Mouse (Mus musculus) kidney, adult 2 months (tissue): ENCODE results near the gene Olfr322. TPM values are rescaled to one million over a fixed set of nuclear protein-coding genes. Genes with fewer than 3 reads are reported as not detected.
A peak's percentile ranks its signal among the peaks of the same experiment; 100 is the strongest.

Source experiments
- DNase-seq: peaks from one replicate; pipeline ENCODE4 v3.0.0; 2021
- H3K27ac ChIP-seq: fragments of 200-500 bp; 2 replicates; pipeline ENCODE4 v1.5.1; 2012; ENCODE audit warnings: low read depth, low read length, control low read depth, inconsistent platforms; ENCODE audit not compliant: insufficient read depth
- H3K27me3 ChIP-seq: fragments of 200-500 bp; replicated peaks from 2 replicates; pipeline ENCODE4 v1.6.1; 2012; ENCODE audit warnings: mild to moderate bottlenecking, moderate library complexity, low read length, inconsistent platforms; ENCODE audit not compliant: control insufficient read depth, insufficient read depth
- H3K36me3 ChIP-seq: fragments of 200-500 bp; 2 replicates; pipeline ENCODE4 v1.6.1; 2012; ENCODE audit warnings: mild to moderate bottlenecking, moderate library complexity, low read length, inconsistent platforms; ENCODE audit not compliant: control insufficient read depth, insufficient read depth
- H3K4me1 ChIP-seq: fragments of 200-500 bp; 2 replicates; pipeline ENCODE4 v1.6.1; 2011; ENCODE audit warnings: low read length; ENCODE audit not compliant: control insufficient read depth, insufficient read depth
- H3K4me3 ChIP-seq: fragments of 200-500 bp; 2 replicates; pipeline ENCODE4 v1.5.1; 2011; ENCODE audit warnings: mild to moderate bottlenecking, low read depth, low read length, control low read depth; ENCODE audit not compliant: insufficient read depth
- CTCF ChIP-seq: fragments of 200-500 bp; conservative IDR thresholded peaks from 2 replicates; pipeline ENCODE4 v1.5.1; 2011; ENCODE audit warnings: low read depth, mild to moderate bottlenecking, control low read depth, low read length, moderate library complexity, mixed read lengths; ENCODE audit not compliant: insufficient read depth, insufficient read length
- POLR2A ChIP-seq: fragments of 200-500 bp; IDR thresholded peaks from one replicate; pipeline ENCODE4 v1.6.1; 2011; ENCODE audit warnings: low read depth, low read length, control low read depth
- WGBS: fragments of 180-500 bp; shearing (Covaris S2); methylation state at CpG from one replicate; pipeline ENCODE4 v1.1.7; 2018; 5-methylcytosine and 5-hydroxymethylcytosine counted together
- polyA plus RNA-seq: library from polyadenylated mRNA; depleted of rRNA; stranded (reverse); fragments of >200 nt; gene quantifications from 2 replicates; pipeline ENCODE4 v1.2.3, GENCODE M21; 2012; rRNA removed

Olfr322 gene
- not detected in 2 replicates for polyA plus RNA-seq

DNA sequence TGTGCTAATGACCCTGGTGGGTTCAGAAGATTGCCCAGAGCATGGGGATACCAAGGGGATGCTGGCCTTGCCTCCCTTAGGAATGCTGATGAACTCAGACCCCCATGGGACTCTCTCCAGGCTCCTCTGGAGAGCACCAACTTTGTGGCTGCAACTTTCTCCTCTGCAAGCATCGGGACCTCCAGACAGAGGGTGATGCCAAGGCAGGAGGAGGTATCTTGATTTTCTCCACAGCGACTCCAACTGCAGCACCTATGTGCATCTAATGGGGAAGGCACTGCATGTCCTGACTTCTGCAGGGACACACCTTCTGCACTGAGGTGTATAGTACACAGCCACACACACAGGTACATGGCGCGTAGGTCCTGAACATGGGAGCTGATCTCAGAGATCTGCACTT is at the start of gene Olfr322:
Gene Olfr322, plus strand, starts transcription at position 187 of the 400 bp plus-strand sequence.
- 82% methylated on average over 4 of the region's 4 CpGs for WGBS
- Histone ChIP-seq H3K27ac (no peak within 1 kb of the TSS), H3K36me3 (no peaks in the 10 kb centered on the region), H3K27me3 (no peaks in the 10 kb centered on the region), H3K4me1 (no peaks in the 10 kb centered on the region), H3K4me3 (no peak within 1 kb of the TSS)
- no peak for TF ChIP-seq POLR2A
- no peak for TF ChIP-seq CTCF
- no peak for DNase-seq

- Histone ChIP-seq H3K27ac (no peak overlapping the region), H3K4me1 (no peaks in the 10 kb centered on the region), H3K27me3 (no peaks in the 10 kb centered on the region), H3K36me3 (no peaks in the 10 kb centered on the region), H3K4me3 (no peak overlapping the region)
- TF ChIP-seq POLR2A (no peak), CTCF (no peak)
- WGBS: 50% methylated on average over 3 of the region's 3 CpGs
- DNase-seq: no peak
Measured at GRCm38 (mm10) chr11:58613359-58613758, 45.2 kb upstream of the Olfr322 start.

DNA sequence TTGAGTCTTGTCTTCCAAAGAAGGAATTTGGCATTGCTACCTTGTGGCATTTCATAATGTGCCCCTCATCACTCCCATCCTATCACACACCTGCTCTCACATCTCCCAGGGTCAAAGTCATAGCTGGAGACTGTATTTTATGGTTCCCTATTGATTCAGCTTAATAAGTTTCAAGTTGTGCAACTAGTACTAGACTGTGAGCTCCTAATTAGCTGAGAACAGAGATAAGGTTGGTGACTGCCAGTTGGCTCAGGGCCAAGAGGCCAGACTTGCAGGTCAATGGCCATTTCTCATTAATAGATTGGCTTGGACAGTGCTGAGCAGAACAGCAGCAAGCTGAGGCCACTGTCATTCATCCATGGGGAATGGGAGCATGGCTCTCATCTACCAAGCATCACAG is 44.1 kb upstream of the Olfr322 start:
- peak; percentile 24 for DNase-seq
- no peaks in the 10 kb centered on the region for H3K4me1 ChIP-seq
- H3K27me3 ChIP-seq: no peaks in the 10 kb centered on the region
- no peak overlapping the region for H3K4me3 ChIP-seq
- no peaks in the 10 kb centered on the region for H3K36me3 ChIP-seq
- H3K27ac ChIP-seq: no peak overlapping the region
- no peak for TF ChIP-seq CTCF
- no peak for TF ChIP-seq POLR2A

DNA sequence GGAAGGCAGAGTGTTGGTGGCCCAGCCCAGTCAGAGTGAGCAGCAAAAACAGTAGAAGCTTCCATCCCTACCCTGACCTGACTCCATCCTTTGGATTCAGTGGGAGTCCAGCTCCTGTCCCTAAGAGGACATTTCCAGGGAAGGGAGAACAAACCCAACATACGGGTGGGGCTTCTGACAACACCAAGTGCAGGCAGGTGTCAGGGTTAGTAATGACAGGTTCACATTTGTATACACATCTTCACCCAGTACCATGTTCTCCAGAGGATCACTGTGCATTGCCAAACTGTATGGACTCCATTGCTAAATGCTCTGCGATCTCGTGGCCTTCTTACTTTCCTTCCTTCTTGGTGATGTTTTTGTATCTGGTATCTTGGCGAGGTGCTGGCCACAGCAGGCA is 42.6 kb upstream of the Olfr322 start, which contains the start of gene 2210407C18Rik:
Gene 2210407C18Rik, minus strand, starts transcription at position 101 of the 400 bp plus-strand sequence.
- no peaks in the 10 kb centered on the region for H3K36me3 ChIP-seq
- no peak within 1 kb of the TSS for H3K4me3 ChIP-seq

DNA sequence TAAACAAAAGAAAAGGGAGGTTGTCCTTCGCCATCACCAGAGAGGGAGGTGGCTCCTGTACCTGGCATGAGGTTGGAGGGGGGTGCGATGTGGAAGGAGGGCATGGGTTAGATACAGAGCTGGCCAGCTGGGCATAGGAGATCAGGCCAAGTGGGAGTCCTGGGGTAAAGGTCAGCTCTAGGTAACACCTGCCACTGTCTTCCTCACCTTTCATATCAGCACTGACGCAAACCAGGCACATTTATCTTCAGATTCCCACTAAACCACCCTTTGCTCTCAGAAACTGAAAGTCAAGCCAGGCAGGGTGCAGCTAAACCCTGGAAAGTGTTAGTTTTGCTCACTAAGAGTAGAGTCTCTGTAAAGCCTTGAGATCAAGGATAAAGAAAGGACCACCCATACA is 40.2 kb upstream of the Olfr322 start:
- no peak for TF ChIP-seq POLR2A
- TF ChIP-seq CTCF: no peak
- Histone ChIP-seq H3K27ac (no peak overlapping the region), H3K27me3 (no peaks in the 10 kb centered on the region), H3K36me3 (no peaks in the 10 kb centered on the region), H3K4me1 (no peaks in the 10 kb centered on the region), H3K4me3 (no peak overlapping the region)
- WGBS: 74% methylated on average over 3 of the region's 3 CpGs
- DNase-seq: no peak

More for the DNA sequence above, 42.6 kb upstream of the Olfr322 start, which contains the start of gene 2210407C18Rik:
- no peaks in the 10 kb centered on the region for H3K4me1 ChIP-seq
- H3K27me3 ChIP-seq: no peaks in the 10 kb centered on the region
- WGBS: 88% methylated on average over 4 of the region's 4 CpGs
- no peak for DNase-seq
- no peak within 1 kb of the TSS for H3K27ac ChIP-seq
- no peak for TF ChIP-seq POLR2A
- TF ChIP-seq CTCF: no peak

GRCm38 (mm10) chr11:58618793-58619192 is 39.8 kb upstream of the Olfr322 start:
- no peak overlapping the region for H3K27ac ChIP-seq
- H3K4me1 ChIP-seq: no peaks in the 10 kb centered on the region
- no peak for TF ChIP-seq POLR2A
- TF ChIP-seq CTCF: no peak
- no peaks in the 10 kb centered on the region for H3K36me3 ChIP-seq
- H3K4me3 ChIP-seq: no peak overlapping the region
- no peaks in the 10 kb centered on the region for H3K27me3 ChIP-seq
- 79% methylated on average over 6 of the region's 6 CpGs for WGBS
- DNase-seq: no peak

GRCm38 (mm10) chr11:58626146-58626545 is 32.4 kb upstream of the Olfr322 start:
- Histone ChIP-seq H3K4me1 (no peaks in the 10 kb centered on the region), H3K4me3 (no peak overlapping the region), H3K36me3 (no peaks in the 10 kb centered on the region), H3K27ac (no peak overlapping the region), H3K27me3 (no peaks in the 10 kb centered on the region)
- TF ChIP-seq CTCF (no peak), POLR2A (no peak)
- WGBS: 43% methylated on average over 4 of the region's 4 CpGs
- DNase-seq: no peak
